Mouse (Mus musculus): ENCODE measurements around the gene Actl7b. TPM values are rescaled to one million over a fixed set of nuclear protein-coding genes. Genes with fewer than 3 reads are reported as not detected.

The Actl7b gene
- polyA plus RNA-seq, 1 experiment = not detected

DNA sequence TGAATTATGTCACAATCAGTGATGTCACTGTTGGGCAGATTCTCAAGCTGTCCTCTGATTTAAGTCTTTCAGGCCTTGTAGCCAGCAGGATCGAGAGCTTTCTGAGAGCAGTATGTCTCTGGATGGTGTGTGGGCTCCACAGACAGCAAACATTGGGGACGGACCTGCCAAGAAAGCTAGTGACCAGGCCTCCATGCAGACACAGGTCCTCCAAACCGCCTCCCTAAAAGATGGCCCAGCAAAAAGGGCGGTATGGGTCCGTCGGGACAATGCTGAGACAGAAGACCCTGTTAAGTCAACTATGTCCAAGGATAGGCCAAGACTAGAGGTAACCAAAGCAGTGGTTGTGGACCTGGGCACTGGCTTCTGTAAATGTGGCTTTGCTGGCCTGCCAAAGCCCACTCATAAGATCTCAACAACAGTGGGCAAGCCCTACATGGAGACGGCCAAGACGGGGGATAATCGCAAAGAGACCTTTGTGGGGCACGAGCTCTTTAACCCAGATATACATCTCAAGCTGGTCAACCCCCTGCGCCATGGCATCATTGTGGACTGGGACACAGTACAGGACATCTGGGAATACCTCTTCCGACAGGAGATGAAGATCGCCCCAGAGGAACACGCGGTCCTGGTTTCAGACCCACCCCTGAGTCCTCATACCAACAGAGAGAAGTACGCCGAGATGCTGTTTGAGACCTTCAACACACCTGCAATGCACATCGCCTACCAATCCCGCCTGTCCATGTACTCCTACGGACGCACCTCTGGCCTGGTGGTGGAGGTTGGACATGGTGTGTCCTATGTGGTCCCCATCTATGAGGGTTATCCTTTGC is 2.3 kb upstream of the Actl7b start, which contains the start of gene Actl7a:
Gene Actl7a, plus strand, starts transcription at position 51 of the 833 bp plus-strand sequence.
- no peaks in the 10 kb centered on the region for H3K4me1 ChIP-seq (ENCODE audit: control insufficient read depth)
- TF ChIP-seq TAL1 (IDR thresholded peaks at IDR 0.05; ENCODE audit: low read length) = no peak
- no peak for TF ChIP-seq GATA1 (IDR thresholded peaks at IDR 0.05; ENCODE audit: low read length)
- H3K36me3 ChIP-seq (ENCODE audit: control insufficient read depth) = peaks cover 20% of the 10 kb centered on the region
- H3K27me3 ChIP-seq (ENCODE audit: control insufficient read depth) = no peaks in the 10 kb centered on the region
- no peaks in the 10 kb centered on the region for H3K9me3 ChIP-seq (ENCODE audit: control insufficient read depth, low read length)
- no peak within 1 kb of the TSS for H3K4me3 ChIP-seq (replicated peaks)

DNA sequence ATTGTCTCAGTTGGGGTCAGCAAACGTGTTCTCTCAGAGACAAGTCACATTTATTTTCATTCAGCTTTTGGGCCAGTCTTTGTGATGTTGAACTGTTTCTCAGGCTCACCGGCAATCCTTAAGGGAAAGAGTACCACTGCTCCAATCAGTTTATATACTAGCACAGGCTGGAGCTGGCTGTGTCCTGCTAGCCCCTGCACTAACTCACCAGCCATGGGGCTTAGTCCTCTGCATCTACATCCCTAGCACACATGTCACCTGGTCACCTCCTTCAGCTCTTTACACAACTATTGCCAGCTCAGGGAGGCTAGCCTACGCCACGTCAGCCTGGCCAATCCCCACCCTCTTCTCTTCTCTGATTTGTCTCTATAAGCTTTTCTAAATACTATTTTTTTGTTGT is 1.5 kb upstream of the Actl7b start:
- no peaks in the 10 kb centered on the region for H3K27me3 ChIP-seq (ENCODE audit: control insufficient read depth)
- H3K36me3 ChIP-seq (ENCODE audit: control insufficient read depth) = peaks cover 16% of the 10 kb centered on the region
- TF ChIP-seq TAL1 (IDR thresholded peaks at IDR 0.05; ENCODE audit: low read length) = no peak
- no peak for TF ChIP-seq GATA1 (IDR thresholded peaks at IDR 0.05; ENCODE audit: low read length)
- no peaks in the 10 kb centered on the region for H3K4me1 ChIP-seq (ENCODE audit: control insufficient read depth)
- H3K4me3 ChIP-seq (replicated peaks) = no peak overlapping the region
- no peaks in the 10 kb centered on the region for H3K9me3 ChIP-seq (ENCODE audit: control insufficient read depth, low read length)

DNA sequence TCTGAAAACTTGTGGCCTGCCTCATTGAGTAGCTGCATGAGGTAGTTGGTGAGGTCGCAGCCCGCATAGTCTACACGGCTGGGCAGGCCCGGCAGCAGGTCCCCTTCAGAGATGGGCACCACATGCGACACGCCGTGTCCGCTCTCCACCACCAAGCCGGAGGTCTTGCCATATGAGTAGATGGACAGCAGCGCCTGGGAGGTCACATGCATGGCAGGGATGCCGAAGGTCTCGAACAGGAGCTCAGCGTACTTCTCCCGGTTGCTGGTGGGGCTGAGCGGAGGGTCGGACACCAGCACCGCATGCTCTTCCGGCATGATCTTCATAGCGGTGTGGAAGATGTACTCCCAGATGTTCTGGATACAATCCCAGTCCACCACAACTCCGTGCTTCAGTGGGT is 632 bp downstream of the Actl7b start:
- no peaks in the 10 kb centered on the region for H3K27me3 ChIP-seq (ENCODE audit: control insufficient read depth)
- H3K4me1 ChIP-seq (ENCODE audit: control insufficient read depth) = no peaks in the 10 kb centered on the region
- H3K4me3 ChIP-seq (replicated peaks) = no peak overlapping the region
- no peak for TF ChIP-seq TAL1 (IDR thresholded peaks at IDR 0.05; ENCODE audit: low read length)
- no peak for TF ChIP-seq GATA1 (IDR thresholded peaks at IDR 0.05; ENCODE audit: low read length)
- no peaks in the 10 kb centered on the region for H3K9me3 ChIP-seq (ENCODE audit: control insufficient read depth, low read length)
- peaks cover 7% of the 10 kb centered on the region for H3K36me3 ChIP-seq (ENCODE audit: control insufficient read depth)

DNA sequence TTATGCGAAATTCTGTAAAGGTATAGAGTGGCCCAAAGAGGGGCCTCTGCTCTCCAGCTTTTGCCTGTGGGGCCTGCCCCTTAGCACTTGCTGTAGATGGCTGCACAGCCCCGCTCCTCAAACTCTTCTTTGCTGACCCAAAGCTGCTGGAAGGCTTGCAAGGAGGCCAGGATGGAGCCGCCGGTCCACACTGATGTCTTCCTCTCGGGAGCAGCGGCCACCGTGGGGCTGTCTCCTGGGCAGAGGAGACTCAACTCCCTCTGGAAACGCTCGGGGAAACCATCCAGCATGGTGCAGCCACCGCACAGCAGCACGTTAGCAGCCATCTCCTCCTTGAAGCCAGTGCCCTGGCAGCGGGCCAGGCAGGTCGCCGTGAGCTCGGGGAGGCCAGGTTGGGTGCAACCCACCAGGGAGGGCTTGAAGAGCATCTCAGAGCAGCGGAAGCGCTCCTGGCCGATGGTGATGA is 1.2 kb downstream of the Actl7b start, which contains the start of gene Gm26657:
Gene Gm26657, plus strand, starts transcription at position 51 of the 466 bp plus-strand sequence.
- Histone ChIP-seq H3K4me1 (ENCODE audit: control insufficient read depth) (no peaks in the 10 kb centered on the region), H3K9me3 (ENCODE audit: control insufficient read depth, low read length) (no peaks in the 10 kb centered on the region), H3K27me3 (ENCODE audit: control insufficient read depth) (no peaks in the 10 kb centered on the region), H3K36me3 (ENCODE audit: control insufficient read depth) (peaks cover 7% of the 10 kb centered on the region), H3K4me3 (replicated peaks) (no peak within 1 kb of the TSS)
- TF ChIP-seq TAL1 (IDR thresholded peaks at IDR 0.05; ENCODE audit: low read length) (no peak), GATA1 (IDR thresholded peaks at IDR 0.05; ENCODE audit: low read length) (no peak)

DNA sequence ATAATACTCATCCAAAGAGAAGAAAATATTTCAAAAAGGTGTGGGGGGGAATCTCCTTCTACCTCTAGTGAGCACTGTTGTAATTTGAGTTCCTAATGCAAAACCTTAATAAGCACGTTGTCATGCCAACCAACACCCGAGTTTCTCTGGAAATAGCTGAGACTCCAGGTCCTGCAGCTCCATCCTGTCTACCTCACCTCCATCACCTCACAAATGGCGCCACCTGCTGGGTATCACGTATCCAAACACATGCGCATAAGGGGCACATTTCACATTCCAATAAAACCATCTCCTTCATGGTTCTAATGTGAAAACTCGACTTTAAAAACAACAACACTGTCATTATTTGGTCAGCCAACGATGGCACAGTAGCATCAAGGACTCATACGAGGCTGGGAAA is 15.4 kb downstream of the Actl7b start:
- H3K27me3 ChIP-seq (ENCODE audit: control insufficient read depth) = no peaks in the 10 kb centered on the region
- H3K36me3 ChIP-seq (ENCODE audit: control insufficient read depth) = no peaks in the 10 kb centered on the region
- H3K9me3 ChIP-seq (ENCODE audit: control insufficient read depth, low read length) = no peaks in the 10 kb centered on the region
- TF ChIP-seq TAL1 (IDR thresholded peaks at IDR 0.05; ENCODE audit: low read length) (no peak), GATA1 (IDR thresholded peaks at IDR 0.05; ENCODE audit: low read length) (no peak)
- no peaks in the 10 kb centered on the region for H3K4me1 ChIP-seq (ENCODE audit: control insufficient read depth)
- no peak overlapping the region for H3K4me3 ChIP-seq (replicated peaks)

DNA sequence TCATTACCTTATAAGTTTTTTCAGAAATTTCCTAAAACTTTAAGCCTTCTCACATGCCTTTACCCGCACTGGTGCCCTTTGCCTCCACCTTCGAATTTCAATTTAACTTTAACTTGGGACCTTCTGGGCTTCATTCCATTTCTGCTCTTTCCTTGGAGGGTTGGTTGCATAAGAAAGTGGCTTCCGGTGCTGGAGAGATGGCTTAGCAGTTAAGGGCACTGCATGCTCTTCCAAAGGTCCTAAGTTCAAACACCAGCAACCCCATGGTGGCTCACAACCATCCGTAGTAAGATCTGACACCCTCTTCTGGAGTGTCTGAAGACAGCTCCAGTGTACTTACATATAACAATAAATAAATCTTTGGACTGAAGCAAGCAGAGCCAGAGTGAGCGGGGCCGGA is 18.0 kb downstream of the Actl7b start:
- Histone ChIP-seq H3K27me3 (ENCODE audit: control insufficient read depth) (no peaks in the 10 kb centered on the region), H3K9me3 (ENCODE audit: control insufficient read depth, low read length) (no peaks in the 10 kb centered on the region), H3K36me3 (ENCODE audit: control insufficient read depth) (no peaks in the 10 kb centered on the region), H3K4me3 (replicated peaks) (no peak overlapping the region), H3K4me1 (ENCODE audit: control insufficient read depth) (no peaks in the 10 kb centered on the region)
- TF ChIP-seq TAL1 (IDR thresholded peaks at IDR 0.05; ENCODE audit: low read length) (no peak), GATA1 (IDR thresholded peaks at IDR 0.05; ENCODE audit: low read length) (no peak)

DNA sequence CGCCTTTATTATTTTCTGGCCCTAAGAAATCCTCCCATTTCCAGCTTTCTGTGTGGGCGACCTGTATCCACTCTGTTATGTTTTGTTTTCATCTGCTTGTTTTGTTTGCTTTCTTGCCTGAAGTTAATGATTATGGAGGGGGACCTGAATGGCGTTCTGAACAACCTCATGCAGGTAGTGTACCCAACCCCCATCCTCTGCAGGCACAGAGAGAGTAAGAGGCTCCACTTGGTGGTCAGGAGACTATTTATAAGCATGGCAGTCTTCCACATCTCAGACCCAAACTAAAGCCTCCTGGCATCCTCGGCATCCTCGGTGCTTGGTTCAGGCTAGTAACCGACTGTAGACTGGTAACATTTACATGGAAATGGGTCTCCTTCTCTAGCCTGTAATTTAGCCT is 18.9 kb downstream of the Actl7b start:
- TF ChIP-seq TAL1 (IDR thresholded peaks at IDR 0.05; ENCODE audit: low read length) (no peak), GATA1 (IDR thresholded peaks at IDR 0.05; ENCODE audit: low read length) (no peak)
- H3K27me3 ChIP-seq (ENCODE audit: control insufficient read depth) = no peaks in the 10 kb centered on the region
- no peaks in the 10 kb centered on the region for H3K36me3 ChIP-seq (ENCODE audit: control insufficient read depth)
- no peak overlapping the region for H3K4me3 ChIP-seq (replicated peaks)
- H3K9me3 ChIP-seq (ENCODE audit: control insufficient read depth, low read length) = no peaks in the 10 kb centered on the region
- no peaks in the 10 kb centered on the region for H3K4me1 ChIP-seq (ENCODE audit: control insufficient read depth)

DNA sequence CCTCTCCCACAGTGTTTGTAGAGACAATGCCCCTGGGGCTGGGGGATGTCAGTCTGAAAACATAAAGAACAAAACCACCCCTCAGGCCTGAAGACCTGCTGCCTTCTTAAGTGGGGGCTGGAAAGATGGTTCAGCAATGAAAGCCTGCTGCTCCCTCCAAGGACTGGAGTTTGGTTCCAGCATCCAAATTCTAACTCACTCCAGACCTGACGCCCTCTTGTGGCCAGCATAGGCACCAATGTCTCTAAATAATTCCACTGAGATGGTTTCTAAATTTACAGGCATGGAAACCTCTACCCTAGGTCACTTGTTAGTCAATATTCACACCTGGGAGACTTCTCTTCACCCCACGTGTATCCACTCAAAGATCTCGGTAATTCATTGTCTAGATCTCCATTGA is 19.8 kb downstream of the Actl7b start:
- Histone ChIP-seq H3K9me3 (ENCODE audit: control insufficient read depth, low read length) (no peaks in the 10 kb centered on the region), H3K4me1 (ENCODE audit: control insufficient read depth) (no peaks in the 10 kb centered on the region), H3K4me3 (replicated peaks) (no peak overlapping the region), H3K36me3 (ENCODE audit: control insufficient read depth) (no peaks in the 10 kb centered on the region), H3K27me3 (ENCODE audit: control insufficient read depth) (no peaks in the 10 kb centered on the region)
- TF ChIP-seq TAL1 (IDR thresholded peaks at IDR 0.05; ENCODE audit: low read length) (no peak), GATA1 (IDR thresholded peaks at IDR 0.05; ENCODE audit: low read length) (no peak)

DNA sequence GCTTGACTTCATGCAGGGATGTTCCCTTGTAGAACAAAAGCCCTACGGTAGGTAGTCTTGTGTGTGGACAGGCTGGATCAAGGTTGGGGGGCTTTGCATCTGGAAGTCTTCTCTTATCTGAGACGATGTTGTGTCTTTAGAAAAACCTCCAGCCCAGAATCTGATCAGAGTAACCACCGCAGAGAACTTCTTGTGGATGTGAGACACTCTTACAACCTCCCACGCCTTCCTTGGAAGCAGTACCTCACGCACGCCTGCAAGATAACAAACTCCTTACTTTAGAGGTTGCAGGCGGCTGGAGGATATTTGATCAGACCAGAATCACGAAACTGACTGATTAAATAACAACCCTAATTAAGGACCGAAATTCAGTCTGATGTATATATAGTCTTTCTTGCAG is 20.8 kb downstream of the Actl7b start:
- Histone ChIP-seq H3K27me3 (ENCODE audit: control insufficient read depth) (no peaks in the 10 kb centered on the region), H3K4me1 (ENCODE audit: control insufficient read depth) (no peaks in the 10 kb centered on the region), H3K9me3 (ENCODE audit: control insufficient read depth, low read length) (no peaks in the 10 kb centered on the region), H3K4me3 (replicated peaks) (no peak overlapping the region), H3K36me3 (ENCODE audit: control insufficient read depth) (no peaks in the 10 kb centered on the region)
- TF ChIP-seq GATA1 (IDR thresholded peaks at IDR 0.05; ENCODE audit: low read length) = no peak
- TF ChIP-seq TAL1 (IDR thresholded peaks at IDR 0.05; ENCODE audit: low read length) = no peak

Measured in erythroblast, embryonic 14.5 days (primary cell).